Mouse (Mus musculus): Measurements from ENCODE around the gene Ecm1. TPM values are rescaled to one million over a fixed set of nuclear protein-coding genes. Genes with fewer than 3 reads are reported as not detected.

Gene Ecm1
- polyA plus RNA-seq, 1 experiment from 2014 or later, result 13.2 TPM

- Histone ChIP-seq H3K27me3 (peaks cover 16% of the 10 kb centered on the region), H3K27ac (no peak overlapping the region), H3K4me2 (no peak overlapping the region), H3K4me1 (peaks cover 18% of the 10 kb centered on the region), H3K9me3 (no peaks in the 10 kb centered on the region), H3K36me3 (replicated peaks) (no peaks in the 10 kb centered on the region), H3K4me3 (replicated peaks) (no peak overlapping the region), H3K9ac (no peak overlapping the region)
- no peak for ATAC-seq (ENCODE audit: low FRiP score)
- 78% methylated on average over 2 of the region's 2 CpGs for WGBS
Observed at GRCm38 (mm10) chr3:95685701-95686100, 53.7 kb downstream of the Ecm1 start.

GRCm38 (mm10) chr3:95685301-95685700 is 54.1 kb downstream of the Ecm1 start:
- no peaks in the 10 kb centered on the region for H3K36me3 ChIP-seq (replicated peaks)
- no peaks in the 10 kb centered on the region for H3K9me3 ChIP-seq
- no peak overlapping the region for H3K4me2 ChIP-seq
- no peak overlapping the region for H3K9ac ChIP-seq
- no peak for ATAC-seq (ENCODE audit: low FRiP score)
- peaks cover 16% of the 10 kb centered on the region for H3K27me3 ChIP-seq
- H3K4me3 ChIP-seq (replicated peaks), result no peak overlapping the region
- H3K27ac ChIP-seq, result no peak overlapping the region
- WGBS, result 78% methylated on average over 4 of the region's 4 CpGs
- peaks cover 18% of the 10 kb centered on the region for H3K4me1 ChIP-seq

GRCm38 (mm10) chr3:95684846-95685245 is 54.5 kb downstream of the Ecm1 start:
- H3K9ac ChIP-seq, result no peak overlapping the region
- no peak overlapping the region for H3K4me3 ChIP-seq (replicated peaks)
- ATAC-seq (ENCODE audit: low FRiP score), result no peak
- 69% methylated on average over 5 of the region's 8 CpGs for WGBS
- peaks cover 18% of the 10 kb centered on the region for H3K4me1 ChIP-seq
- H3K9me3 ChIP-seq, result no peaks in the 10 kb centered on the region
- no peak overlapping the region for H3K4me2 ChIP-seq
- no peaks in the 10 kb centered on the region for H3K36me3 ChIP-seq (replicated peaks)
- no peak overlapping the region for H3K27ac ChIP-seq
- H3K27me3 ChIP-seq, result peaks cover 16% of the 10 kb centered on the region

Small RNA genes within 50 kb of the gene (microRNA-seq; reads per million reads assigned to microRNA genes)
- gene Mir7014, result not detected

Other genes with a start within 250 kb of the Ecm1 start
- gene Ctsk, start 240.3 kb downstream of the Ecm1 start, polyA plus RNA-seq (2016; fragmentation: Nextera tagmentation; extraction: Ambion mirVana), result 6.0 and 8.1 TPM in 2 replicates
- 6.2 and 6.5 TPM in 2 replicates for gene Ctss, start 212.8 kb downstream of the Ecm1 start, polyA plus RNA-seq (2016; fragmentation: Nextera tagmentation; extraction: Ambion mirVana)
- not detected in 2 replicates for gene Hormad1, start 179.9 kb downstream of the Ecm1 start, polyA plus RNA-seq (2016; fragmentation: Nextera tagmentation; extraction: Ambion mirVana)
- gene Golph3l, start 150.6 kb downstream of the Ecm1 start, polyA plus RNA-seq (2016; fragmentation: Nextera tagmentation; extraction: Ambion mirVana), result 33.8 and 36.4 TPM in 2 replicates
- 102 and 104 TPM in 2 replicates for gene Ensa, start 114.6 kb downstream of the Ecm1 start, polyA plus RNA-seq (2016; fragmentation: Nextera tagmentation; extraction: Ambion mirVana)
- 69.3 and 74.0 TPM in 2 replicates for gene Mcl1, start 80.8 kb downstream of the Ecm1 start, polyA plus RNA-seq (2016; fragmentation: Nextera tagmentation; extraction: Ambion mirVana)
- gene Adamtsl4, start 51.7 kb downstream of the Ecm1 start, polyA plus RNA-seq (2016; fragmentation: Nextera tagmentation; extraction: Ambion mirVana), result 0.65 and 1.1 TPM in 2 replicates
- gene Tars2, start 20.6 kb upstream of the Ecm1 start, polyA plus RNA-seq (2016; fragmentation: Nextera tagmentation; extraction: Ambion mirVana), result 50.1 and 53.3 TPM in 2 replicates
- gene Rprd2, start 79.3 kb upstream of the Ecm1 start, polyA plus RNA-seq (2016; fragmentation: Nextera tagmentation; extraction: Ambion mirVana), result 29.1 and 31.0 TPM in 2 replicates
- 59.1 and 69.5 TPM in 2 replicates for gene Prpf3, start 116.3 kb upstream of the Ecm1 start, polyA plus RNA-seq (2016; fragmentation: Nextera tagmentation; extraction: Ambion mirVana)
- gene Mrps21, start 131.9 kb upstream of the Ecm1 start, polyA plus RNA-seq (2016; fragmentation: Nextera tagmentation; extraction: Ambion mirVana), result 328 and 348 TPM in 2 replicates
- 4.1 and 4.9 TPM in 2 replicates for gene Ciart, start 142.7 kb upstream of the Ecm1 start, polyA plus RNA-seq (2016; fragmentation: Nextera tagmentation; extraction: Ambion mirVana)
- gene BC028528, start 152.4 kb upstream of the Ecm1 start, polyA plus RNA-seq (2016; fragmentation: Nextera tagmentation; extraction: Ambion mirVana), result 8.4 and 10.1 TPM in 2 replicates
- gene Aph1a, start 154.4 kb upstream of the Ecm1 start, polyA plus RNA-seq (2016; fragmentation: Nextera tagmentation; extraction: Ambion mirVana), result 32.2 and 37.5 TPM in 2 replicates
- 26.3 and 32.1 TPM in 2 replicates for gene Car14, start 165.1 kb upstream of the Ecm1 start, polyA plus RNA-seq (2016; fragmentation: Nextera tagmentation; extraction: Ambion mirVana)
- gene Anp32e, start 189.7 kb upstream of the Ecm1 start, polyA plus RNA-seq (2016; fragmentation: Nextera tagmentation; extraction: Ambion mirVana), result 405 and 446 TPM in 2 replicates

Measured in forebrain, embryonic 12.5 days (tissue).